Mouse (Mus musculus) embryonic fibroblast, embryonic 13.5 days (primary cell): ENCODE results near the gene Herc6.

Source experiments
- CTCF ChIP-seq: IDR thresholded peaks from 2 replicates; pipeline ENCODE4 v1.5.1; 2011; ENCODE audit warnings: mild to moderate bottlenecking, control low read depth, low read length, moderate library complexity, borderline replicate concordance; ENCODE audit not compliant: insufficient read depth
- POLR2A ChIP-seq: IDR thresholded peaks from 2 replicates; pipeline ENCODE4 v1.6.1; 2011; ENCODE audit warnings: low read depth, mild to moderate bottlenecking, control low read depth, low read length, moderate library complexity

GRCm38 (mm10) chr6:57607999-57608398, 27.2 kb downstream of the Herc6 start:
- TF ChIP-seq CTCF (no peak), POLR2A (no peak)
